Mouse (Mus musculus) spleen, postnatal 36 days (tissue): ENCODE measurements around the gene Habp2.
A peak's percentile ranks its signal among the peaks of the same experiment; 100 is the strongest.
"Not testable (repeated sequence)": the region's sequence is repeated elsewhere in the genome, so short reads cannot be mapped to it uniquely, and the experiment has no call there.

Experiments used
- DNase-seq, 2 experiments: peaks; one replicate each; pipeline ENCODE4 v3.0.0; 2022; ENCODE audit warnings: low spot score in 2 of 2, mixed read lengths in 1 of 2

Gene Habp2

GRCm38 (mm10) chr19:56357374-56357708, 70.4 kb downstream of the Habp2 start:
- DNase-seq: not testable (repeated sequence)

- DNase-seq: no peak
Observed at GRCm38 (mm10) chr19:56358890-56359289, 72.0 kb downstream of the Habp2 start.

- DNase-seq: peak; percentile 62 to 66
Observed at GRCm38 (mm10) chr19:56363721-56364460, 77.0 kb downstream of the Habp2 start.

- DNase-seq: no peak
Observed at GRCm38 (mm10) chr19:56364563-56364962, 77.6 kb downstream of the Habp2 start.

- no peak for DNase-seq
Observed at GRCm38 (mm10) chr19:56366168-56366567, 79.2 kb downstream of the Habp2 start.

GRCm38 (mm10) chr19:56366625-56367024, 79.7 kb downstream of the Habp2 start:
- no peak for DNase-seq

- no peak for DNase-seq
Observed at GRCm38 (mm10) chr19:56367778-56368177, 80.8 kb downstream of the Habp2 start.

- no peak for DNase-seq
Observed at GRCm38 (mm10) chr19:56368912-56369311, 82.0 kb downstream of the Habp2 start.
